Mouse (Mus musculus): ENCODE measurements at regions not wholly inside any gene's neighbourhood (a gene's known extent, or its start where the extent isn't known, plus 50 kb on each side); places are given as distances from the start of the nearest gene placed in this dataset.

- TF ChIP-seq EP300 (IDR thresholded peaks at IDR 0.05; ENCODE audit: low read depth) (no peak), CTCF (IDR thresholded peaks at IDR 0.05; ENCODE audit: low read depth) (no peak)
Observed at GRCm38 (mm10) chr15:7037475-7037874, 52.9 kb upstream of the Lifr start.

All from heart, postnatal 0 days (tissue).